Mouse (Mus musculus) forebrain, embryonic 16.5 days (tissue): ENCODE measurements around the gene Atf7ip. TPM values are rescaled to one million over a fixed set of nuclear protein-coding genes. Genes with fewer than 3 reads are reported as not detected.

Experiments
- ATAC-seq: fragments of 200-750 bp; cut with Nextera tagmentation; 2 replicates; pipeline ENCODE4 v1.8.0; 2017; ENCODE audit warnings: mild to moderate bottlenecking, moderate library complexity
- H3K27ac ChIP-seq: fragments of 300-500 bp; sonication (generic); 2 replicates; pipeline ENCODE4 v1.5.1; 2014; ENCODE audit warnings: low read length, control low read depth
- H3K27me3 ChIP-seq: fragments of 300-500 bp; sonication (generic); replicated peaks from 2 replicates; pipeline ENCODE4 v1.6.1; 2014; ENCODE audit warnings: low read length; ENCODE audit not compliant: control insufficient read depth, insufficient read depth
- H3K36me3 ChIP-seq: fragments of 300-500 bp; sonication (generic); 2 replicates; pipeline ENCODE4 v1.6.1; 2014; ENCODE audit not compliant: control insufficient read depth, insufficient read depth
- H3K4me1 ChIP-seq: fragments of 300-500 bp; sonication (generic); replicated peaks from 2 replicates; pipeline ENCODE4 v1.6.1; 2014; ENCODE audit warnings: low read length; ENCODE audit not compliant: control insufficient read depth, insufficient read depth
- H3K4me2 ChIP-seq: fragments of 300-500 bp; sonication (generic); 2 replicates; pipeline ENCODE4 v1.6.1; 2014; ENCODE audit warnings: mild to moderate bottlenecking, low read length, control low read depth
- H3K4me3 ChIP-seq: fragments of 300-500 bp; sonication (generic); replicated peaks from 2 replicates; pipeline ENCODE4 v1.5.1; 2014; ENCODE audit warnings: mild to moderate bottlenecking, low read length, control low read depth
- H3K9ac ChIP-seq: fragments of 300-500 bp; sonication (generic); replicated peaks from 2 replicates; pipeline ENCODE4 v1.6.1; 2014; ENCODE audit warnings: low read depth, low read length, control low read depth
- H3K9me3 ChIP-seq: fragments of 300-500 bp; sonication (generic); 2 replicates; pipeline ENCODE4 v1.6.1; 2016; ENCODE audit warnings: low read length; ENCODE audit not compliant: control insufficient read depth
- WGBS: fragments of 180-500 bp; shearing (Covaris S2); extraction: QIAGEN DNeasy Blood & Tissue Kit; methylation state at CpG from one replicate; pipeline ENCODE4 v1.1.7; 2014; 5-methylcytosine and 5-hydroxymethylcytosine counted together
- polyA plus RNA-seq: library from polyadenylated mRNA; unstranded; fragments of >200 nt; fragmentation: Nextera tagmentation; extraction: Ambion mirVana; gene quantifications from 2 replicates; pipeline ENCODE4 v1.2.1, GENCODE M21; 2015

Gene Atf7ip
- polyA plus RNA-seq, 1 experiment from 2014 or later: 49.2 TPM

DNA sequence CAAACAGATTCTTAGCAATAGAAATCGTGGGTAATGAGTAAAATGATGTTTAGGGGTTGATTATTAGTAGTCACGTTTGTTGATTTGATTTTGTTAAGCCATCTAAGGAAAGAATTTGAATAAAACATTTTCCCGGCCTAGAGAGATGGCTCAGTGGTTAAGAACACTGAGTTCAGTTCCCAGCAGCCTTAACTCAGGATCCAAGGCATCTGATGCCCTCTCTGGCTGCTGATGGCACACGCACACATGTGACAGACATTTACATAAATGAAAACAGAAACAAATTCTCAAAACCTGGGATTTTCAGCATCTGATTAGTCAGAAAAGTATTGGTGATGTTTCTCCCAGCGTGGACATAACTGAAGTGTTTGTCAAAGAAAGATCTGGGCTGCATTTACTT, 47.2 kb downstream of the Atf7ip start:
- WGBS: 65% methylated on average over 5 of the region's 5 CpGs
- no peak for ATAC-seq
- Histone ChIP-seq H3K9me3 (no peaks in the 10 kb centered on the region), H3K4me3 (no peak overlapping the region), H3K4me1 (peaks cover 27% of the 10 kb centered on the region), H3K27ac (peak overlapping the region; percentile 76), H3K9ac (no peak overlapping the region), H3K4me2 (no peak overlapping the region), H3K27me3 (no peaks in the 10 kb centered on the region), H3K36me3 (no peaks in the 10 kb centered on the region)

DNA sequence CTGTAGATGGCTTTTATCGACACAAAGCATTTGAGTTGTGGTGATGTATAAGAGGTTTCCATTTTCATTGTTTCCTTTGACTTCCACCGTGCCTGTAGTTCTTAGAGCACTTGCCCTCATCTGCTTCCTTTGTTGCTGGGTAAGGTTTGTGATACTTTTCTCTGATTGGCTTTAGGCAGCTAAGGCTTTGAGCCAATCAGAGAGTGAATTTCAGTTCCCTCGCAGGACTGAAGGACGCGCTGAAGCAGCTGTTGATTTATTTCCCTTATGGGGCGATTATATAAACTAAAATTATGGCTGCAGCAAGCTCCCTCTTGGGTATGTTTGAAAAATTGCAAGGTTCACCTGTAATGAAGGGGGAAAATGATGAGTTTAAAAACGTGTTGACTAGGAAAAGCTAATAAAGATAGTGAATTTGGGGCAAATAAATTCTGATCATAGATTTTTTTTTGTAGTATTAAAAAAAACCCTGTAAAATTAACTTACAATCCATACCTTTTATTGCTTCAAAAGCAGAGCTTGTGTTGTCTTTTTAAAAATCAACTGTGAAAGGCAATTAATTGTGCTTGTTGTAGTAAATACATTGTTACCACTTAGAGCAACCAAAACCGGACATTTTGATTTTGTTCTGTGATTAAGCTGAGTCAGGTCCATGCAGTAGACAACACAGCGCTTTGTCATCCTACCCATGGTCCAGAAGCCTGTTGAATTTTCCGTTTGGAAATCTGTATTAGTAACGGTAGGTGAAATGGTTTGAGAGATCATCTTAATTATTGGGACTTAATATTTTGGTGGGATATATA, 48.0 kb downstream of the Atf7ip start:
- H3K27me3 ChIP-seq: no peaks in the 10 kb centered on the region
- no peaks in the 10 kb centered on the region for H3K36me3 ChIP-seq
- no peak overlapping the region for H3K4me3 ChIP-seq
- 27% methylated on average over 11 of the region's 11 CpGs for WGBS
- H3K4me2 ChIP-seq: no peak overlapping the region
- no peaks in the 10 kb centered on the region for H3K9me3 ChIP-seq
- no peak overlapping the region for H3K9ac ChIP-seq
- peak overlapping the region; percentile 58 for H3K27ac ChIP-seq
- peaks cover 31% of the 10 kb centered on the region for H3K4me1 ChIP-seq
- peak; percentile 69 for ATAC-seq

DNA sequence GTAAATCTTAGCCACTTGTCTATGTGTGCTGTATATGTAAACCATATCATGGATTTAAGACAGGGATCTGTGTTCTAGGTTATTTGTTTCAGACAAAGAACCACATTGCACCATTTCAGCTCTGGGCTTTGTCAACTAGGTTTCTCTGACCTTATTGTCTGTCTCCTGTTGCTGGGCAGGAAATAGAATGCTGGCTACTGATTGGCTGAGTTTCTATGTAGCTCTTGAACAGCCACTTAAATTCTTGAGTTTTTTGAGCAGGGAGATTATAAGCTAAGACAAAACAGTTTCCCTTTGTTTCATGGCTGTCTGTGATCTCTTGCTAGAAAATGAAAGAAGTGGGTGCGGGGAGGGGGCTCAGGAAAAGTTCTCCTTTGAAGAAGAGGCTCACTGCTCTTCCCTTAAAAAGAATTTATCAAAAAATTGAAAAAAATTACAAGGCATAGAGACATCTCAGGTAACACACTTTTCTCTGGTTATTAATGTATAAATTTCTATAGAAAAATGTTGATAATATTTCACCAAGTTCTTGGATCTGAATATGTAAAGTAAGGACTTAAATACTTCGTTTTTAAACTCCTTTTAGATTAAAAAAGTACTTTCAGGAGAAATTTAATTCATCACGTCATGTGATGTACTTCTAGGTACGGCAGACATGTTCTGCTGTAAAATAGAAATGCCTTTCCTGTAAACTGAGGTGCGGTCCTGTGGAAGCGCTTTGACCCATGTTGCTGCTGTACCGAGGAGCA, 49.0 kb downstream of the Atf7ip start:
- Histone ChIP-seq H3K9me3 (no peaks in the 10 kb centered on the region), H3K27me3 (no peaks in the 10 kb centered on the region), H3K9ac (no peak overlapping the region), H3K27ac (peak overlapping the region; percentile 83), H3K4me2 (peak overlapping the region; percentile 4; the same call in 1 of the 2 replicates), H3K4me1 (peaks cover 30% of the 10 kb centered on the region), H3K36me3 (peaks cover under 1% of the 10 kb centered on the region), H3K4me3 (no peak overlapping the region)
- ATAC-seq: no peak
- 66% methylated on average over 7 of the region's 7 CpGs for WGBS

DNA sequence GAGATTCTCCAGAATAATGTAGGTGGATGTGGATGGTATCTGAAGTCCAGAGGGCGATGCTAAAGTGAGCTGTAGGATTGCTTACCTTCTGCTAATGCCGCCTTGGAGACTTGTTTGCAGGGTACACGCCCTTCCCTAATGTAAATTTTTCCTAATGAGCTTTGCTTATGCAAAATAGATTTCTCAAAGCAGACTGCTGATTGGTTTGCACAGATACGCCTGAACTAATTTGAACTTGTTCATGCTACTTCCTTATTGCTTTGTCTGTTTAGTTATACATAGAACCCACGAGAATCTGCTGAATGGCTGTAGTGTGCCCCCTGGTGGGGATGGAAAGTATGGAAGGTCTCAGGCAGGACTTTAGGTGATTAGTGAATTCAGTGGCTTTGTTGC, 49.6 kb downstream of the Atf7ip start:
- Histone ChIP-seq H3K9me3 (no peaks in the 10 kb centered on the region), H3K36me3 (peaks cover 7% of the 10 kb centered on the region), H3K4me2 (0 out of 2 replicates have a peak overlapping the region, but pooled peaks have one; percentile 4), H3K27me3 (no peaks in the 10 kb centered on the region), H3K4me1 (peaks cover 30% of the 10 kb centered on the region), H3K4me3 (no peak overlapping the region), H3K9ac (no peak overlapping the region), H3K27ac (peak overlapping the region; percentile 83)
- ATAC-seq: peak; percentile 45
- WGBS: 28% methylated on average over 5 of the region's 5 CpGs

DNA sequence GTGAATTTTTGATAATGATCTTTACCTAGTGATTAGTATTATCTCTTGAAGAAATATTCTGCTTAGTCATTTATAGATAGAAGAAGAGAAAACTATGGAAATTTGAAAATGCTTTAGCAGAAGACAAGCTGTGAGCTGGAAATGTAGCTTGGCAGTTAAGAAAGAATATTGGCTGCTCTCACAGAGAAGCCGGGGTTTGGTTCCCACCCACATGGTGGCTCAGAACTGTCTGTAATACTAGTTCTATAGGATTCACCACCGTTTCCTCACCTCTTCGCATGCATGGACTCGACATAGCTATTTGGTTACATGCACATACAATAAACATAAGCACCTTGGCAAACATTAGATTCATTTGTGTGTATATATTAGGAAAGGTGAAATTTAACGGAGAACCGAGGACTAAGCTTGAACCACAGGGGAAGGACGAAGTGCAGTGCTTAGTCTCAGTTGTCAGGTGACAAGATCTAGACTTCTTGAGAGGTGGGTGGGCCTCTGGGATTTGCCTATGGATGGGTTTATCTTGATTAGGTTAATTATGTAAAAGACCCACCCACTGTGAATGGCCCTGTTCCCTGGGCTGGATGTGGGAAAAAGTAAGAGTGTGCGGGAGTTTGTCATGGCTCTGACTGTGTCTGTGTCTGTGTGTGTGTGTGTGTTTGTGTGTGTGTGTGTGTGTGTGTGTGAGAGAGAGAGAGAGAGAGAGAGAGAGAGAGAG, 52.5 kb downstream of the Atf7ip start:
- Histone ChIP-seq H3K36me3 (peaks cover 27% of the 10 kb centered on the region), H3K9ac (no peak overlapping the region), H3K4me2 (no peak overlapping the region), H3K4me3 (no peak overlapping the region), H3K27ac (peak overlapping the region; percentile 53), H3K27me3 (no peaks in the 10 kb centered on the region), H3K9me3 (no peaks in the 10 kb centered on the region), H3K4me1 (peaks cover 20% of the 10 kb centered on the region)
- no peak for ATAC-seq
- 74% methylated on average over 8 of the region's 8 CpGs for WGBS

DNA sequence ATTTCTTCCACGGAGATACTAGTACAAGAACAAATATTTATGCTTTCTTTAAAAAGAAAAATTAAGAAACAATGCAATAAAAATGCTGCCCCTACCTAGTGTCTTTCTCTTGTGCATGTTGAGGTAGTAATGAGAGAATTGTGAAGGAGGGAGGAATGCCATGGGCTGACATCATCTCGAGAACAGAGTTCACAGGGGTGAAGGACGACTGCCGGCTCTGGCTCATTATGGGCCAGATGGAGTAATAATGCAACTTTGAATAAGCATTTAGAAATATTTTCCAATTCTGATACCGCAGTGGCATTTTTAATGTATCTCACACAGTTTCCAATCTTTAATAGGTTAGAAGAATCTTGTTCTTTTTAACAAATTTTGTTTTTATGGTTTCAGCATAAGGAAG, 60.0 kb downstream of the Atf7ip start:
- 88% methylated on average over 5 of the region's 5 CpGs for WGBS
- no peak for ATAC-seq

DNA sequence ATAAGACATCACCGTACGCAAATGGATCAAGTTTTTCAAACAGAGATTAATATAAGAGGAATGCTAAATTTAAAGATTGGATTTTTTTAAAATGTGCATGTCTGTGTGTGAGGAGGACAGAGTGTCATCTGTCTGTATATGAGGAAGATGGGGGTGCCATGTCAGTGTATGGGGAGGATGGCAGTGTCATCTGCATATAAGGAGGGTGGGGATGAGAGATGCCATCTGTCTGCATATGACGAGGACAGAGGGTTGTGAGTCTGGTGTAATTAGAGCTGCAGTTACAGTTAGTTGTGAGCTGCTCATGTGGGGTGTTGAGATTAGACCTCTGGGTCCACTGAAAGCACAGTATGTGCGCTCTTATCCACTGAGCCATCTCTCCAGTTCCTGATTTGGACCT, 84.8 kb downstream of the Atf7ip start:
- Histone ChIP-seq H3K36me3 (peaks cover 35% of the 10 kb centered on the region), H3K9ac (no peak overlapping the region), H3K27ac (peak overlapping the region; percentile 47; the same call in 1 of the 2 replicates), H3K27me3 (no peaks in the 10 kb centered on the region), H3K4me3 (no peak overlapping the region), H3K9me3 (no peaks in the 10 kb centered on the region), H3K4me1 (peaks cover 4% of the 10 kb centered on the region; the same call in 1 of the 2 replicates), H3K4me2 (no peak overlapping the region)
- 78% methylated on average over 4 of the region's 4 CpGs for WGBS
- ATAC-seq: peak; percentile 50; the same call in 1 of the 2 replicates

More for the DNA sequence above, 60.0 kb downstream of the Atf7ip start:
- Histone ChIP-seq H3K4me2 (no peak overlapping the region), H3K4me1 (no peaks in the 10 kb centered on the region), H3K4me3 (no peak overlapping the region), H3K36me3 (peaks cover 65% of the 10 kb centered on the region), H3K9ac (no peak overlapping the region), H3K27me3 (no peaks in the 10 kb centered on the region), H3K27ac (no peak overlapping the region), H3K9me3 (peaks cover 5% of the 10 kb centered on the region)

DNA sequence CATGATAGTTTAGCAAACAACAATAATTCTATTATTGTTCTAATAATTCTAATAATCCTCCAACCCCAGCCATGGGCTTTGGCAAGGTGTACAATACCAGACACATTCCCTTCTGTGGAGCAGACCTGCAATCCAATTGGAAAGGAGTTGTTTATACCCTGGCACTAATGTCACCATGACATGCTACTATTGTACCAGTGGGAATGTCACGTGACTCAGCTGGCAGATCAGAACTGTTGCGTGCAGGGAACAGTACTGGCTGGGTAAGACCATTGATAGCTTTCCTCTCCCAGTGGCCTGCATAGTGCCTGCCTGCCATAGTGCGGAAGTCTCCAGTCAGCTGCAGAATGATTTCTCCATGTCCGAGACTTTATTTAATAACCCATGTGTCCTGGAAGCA, 88.6 kb downstream of the Atf7ip start:
- Histone ChIP-seq H3K4me2 (no peak overlapping the region), H3K27ac (no peak overlapping the region), H3K9ac (no peak overlapping the region), H3K4me3 (no peak overlapping the region), H3K4me1 (peaks cover 4% of the 10 kb centered on the region; the same call in 1 of the 2 replicates), H3K27me3 (no peaks in the 10 kb centered on the region), H3K36me3 (peaks cover 23% of the 10 kb centered on the region), H3K9me3 (no peaks in the 10 kb centered on the region)
- no peak; the same call in 1 of the 2 replicates for ATAC-seq
- WGBS: 98% methylated on average over 4 of the region's 4 CpGs

DNA sequence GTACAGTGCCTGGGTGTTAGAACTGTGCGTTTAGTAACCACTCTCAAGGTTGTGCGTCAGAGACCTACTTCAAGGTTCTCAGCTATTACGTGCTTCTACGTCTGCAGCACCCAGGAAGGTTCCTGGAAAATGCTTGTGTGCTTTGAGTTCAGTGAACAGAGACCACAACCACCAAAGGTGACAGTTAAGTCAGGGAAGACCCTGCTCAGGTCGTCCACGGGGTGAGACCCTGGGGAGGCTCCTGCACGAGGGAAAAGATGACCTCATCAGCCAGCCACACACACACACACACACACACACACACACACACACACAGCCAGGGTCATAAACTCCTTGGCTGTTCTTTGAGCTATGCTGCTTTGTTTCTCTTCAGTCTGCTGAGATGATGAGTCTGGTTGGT, 96.6 kb downstream of the Atf7ip start:
- H3K9ac ChIP-seq: no peak overlapping the region
- no peak overlapping the region for H3K4me3 ChIP-seq
- H3K36me3 ChIP-seq: peaks cover 60% of the 10 kb centered on the region
- no peaks in the 10 kb centered on the region for H3K4me1 ChIP-seq
- H3K9me3 ChIP-seq: no peaks in the 10 kb centered on the region
- no peak overlapping the region for H3K4me2 ChIP-seq
- no peak for ATAC-seq
- 85% methylated on average over 7 of the region's 7 CpGs for WGBS
- H3K27me3 ChIP-seq: no peaks in the 10 kb centered on the region
- no peak overlapping the region for H3K27ac ChIP-seq
